Mouse (Mus musculus): Measurements from ENCODE around the gene Spint2. TPM values are rescaled to one million over a fixed set of nuclear protein-coding genes. Genes with fewer than 3 reads are reported as not detected.

Gene Spint2
- total RNA-seq, 2 experiments from 2014 or later, result 2.6 to 6.1 TPM

- no peak for ATAC-seq (ENCODE audit: poor library complexity, severe bottlenecking)
These were observed 23.0 kb upstream of the Spint2 start for GRCm38 (mm10) chr7:29304463-29305262.

GRCm38 (mm10) chr7:29303738-29304462, 22.2 kb upstream of the Spint2 start, which contains the start of gene Dpf1:
Gene Dpf1 (plus strand): TSS chr7:29303951.
- ATAC-seq (ENCODE audit: poor library complexity, severe bottlenecking), result peak; percentile 47

GRCm38 (mm10) chr7:29302641-29303040, 20.9 kb upstream of the Spint2 start:
- no peak for ATAC-seq (ENCODE audit: poor library complexity, severe bottlenecking)

- peak; percentile 52; the same call in 1 of the 2 replicates for ATAC-seq (ENCODE audit: poor library complexity, severe bottlenecking)
These were observed 19.4 kb upstream of the Spint2 start for GRCm38 (mm10) chr7:29301127-29301566.

GRCm38 (mm10) chr7:29296998-29297397, 15.3 kb upstream of the Spint2 start:
- peak; percentile 84 for ATAC-seq (ENCODE audit: poor library complexity, severe bottlenecking)

- no peak for ATAC-seq (ENCODE audit: poor library complexity, severe bottlenecking)
These were observed 14.3 kb upstream of the Spint2 start for GRCm38 (mm10) chr7:29295861-29296647.

GRCm38 (mm10) chr7:29294111-29294761, 12.5 kb upstream of the Spint2 start:
- peak; percentile 24; the same call in 1 of the 2 replicates for ATAC-seq (ENCODE audit: poor library complexity, severe bottlenecking)

GRCm38 (mm10) chr7:29293131-29294065, 11.7 kb upstream of the Spint2 start:
- ATAC-seq (ENCODE audit: poor library complexity, severe bottlenecking), result no peak

GRCm38 (mm10) chr7:29292458-29293098, 10.9 kb upstream of the Spint2 start:
- no peak for ATAC-seq (ENCODE audit: poor library complexity, severe bottlenecking)

GRCm38 (mm10) chr7:29291616-29292457, 10.1 kb upstream of the Spint2 start:
- ATAC-seq (ENCODE audit: poor library complexity, severe bottlenecking), result no peak

GRCm38 (mm10) chr7:29290691-29291485, 9.2 kb upstream of the Spint2 start:
- no peak for ATAC-seq (ENCODE audit: poor library complexity, severe bottlenecking)

- no peak for ATAC-seq (ENCODE audit: poor library complexity, severe bottlenecking)
These were observed 8.1 kb upstream of the Spint2 start for GRCm38 (mm10) chr7:29289856-29290255.

- peak; percentile 76 for ATAC-seq (ENCODE audit: poor library complexity, severe bottlenecking)
These were observed 7.4 kb upstream of the Spint2 start, which contains the start of gene Ppp1r14a for GRCm38 (mm10) chr7:29288942-29289638. Gene Ppp1r14a (plus strand): TSS chr7:29289308.

GRCm38 (mm10) chr7:29288079-29288478, 6.4 kb upstream of the Spint2 start:
- no peak for ATAC-seq (ENCODE audit: poor library complexity, severe bottlenecking)

- no peak for ATAC-seq (ENCODE audit: poor library complexity, severe bottlenecking)
These were observed 5.8 kb upstream of the Spint2 start for GRCm38 (mm10) chr7:29287481-29287880.

GRCm38 (mm10) chr7:29284523-29284922, 2.8 kb upstream of the Spint2 start:
- ATAC-seq (ENCODE audit: poor library complexity, severe bottlenecking), result no peak
